Mouse (Mus musculus) intestine, postnatal 0 days (tissue): Measurements from ENCODE around the gene Rab11a. TPM values are rescaled to one million over a fixed set of nuclear protein-coding genes. Genes with fewer than 3 reads are reported as not detected.
A peak's percentile ranks its signal among the peaks of the same experiment; 100 is the strongest.

ENCODE experiments used
- ATAC-seq: fragments of 200-750 bp; cut with Nextera tagmentation; 2 replicates; pipeline ENCODE4 v1.8.0; 2017; ENCODE audit warnings: mild to moderate bottlenecking, moderate TSS enrichment, moderate library complexity
- H3K27ac ChIP-seq: fragments of 300-500 bp; sonication (generic); 2 replicates; pipeline ENCODE4 v1.5.1; 2014; ENCODE audit warnings: mild to moderate bottlenecking, low read depth, low read length, moderate library complexity
- H3K27me3 ChIP-seq: fragments of 300-500 bp; sonication (generic); replicated peaks from 2 replicates; pipeline ENCODE4 v1.6.1; 2014; ENCODE audit warnings: low read length, mixed read lengths; ENCODE audit not compliant: control insufficient read depth, insufficient read depth
- H3K36me3 ChIP-seq: fragments of 300-500 bp; sonication (generic); 2 replicates; pipeline ENCODE4 v1.6.1; 2014; ENCODE audit warnings: mild to moderate bottlenecking, moderate library complexity; ENCODE audit not compliant: control insufficient read depth, insufficient read depth
- H3K4me1 ChIP-seq: fragments of 300-500 bp; sonication (generic); replicated peaks from 2 replicates; pipeline ENCODE4 v1.6.1; 2014; ENCODE audit warnings: antibody characterized with exemption, low read length, mixed read lengths; ENCODE audit not compliant: control insufficient read depth, insufficient read depth
- H3K4me2 ChIP-seq: fragments of 300-500 bp; sonication (generic); replicated peaks from 2 replicates; pipeline ENCODE4 v1.6.1; 2014; ENCODE audit warnings: low read depth, mild to moderate bottlenecking, moderate library complexity
- H3K4me3 ChIP-seq: fragments of 300-500 bp; sonication (generic); 2 replicates; pipeline ENCODE4 v1.5.1; 2014; ENCODE audit warnings: low read depth, low read length
- H3K9ac ChIP-seq: fragments of 300-500 bp; sonication (generic); 2 replicates; pipeline ENCODE4 v1.6.1; 2014; ENCODE audit warnings: mild to moderate bottlenecking, low read depth, low read length
- H3K9me3 ChIP-seq: fragments of 300-500 bp; sonication (generic); 2 replicates; pipeline ENCODE4 v1.6.1; 2016; ENCODE audit warnings: mixed run types; ENCODE audit not compliant: control insufficient read depth
- CTCF ChIP-seq: sonication (generic); IDR thresholded peaks from 2 replicates; pipeline ENCODE4 v1.5.1; 2016; ENCODE audit warnings: low read depth, mild to moderate bottlenecking, control low read depth, antibody characterized with exemption, moderate library complexity
- WGBS: fragments of 180-500 bp; shearing (Covaris S2); extraction: QIAGEN DNeasy Blood & Tissue Kit; methylation state at CpG from one replicate; pipeline ENCODE4 v1.1.7; 2014; 5-methylcytosine and 5-hydroxymethylcytosine counted together
- polyA plus RNA-seq: library from polyadenylated mRNA; unstranded; fragments of >200 nt; fragmentation: Nextera tagmentation; extraction: Ambion mirVana; gene quantifications from 2 replicates; pipeline ENCODE4 v1.2.1, GENCODE M21; 2015

Gene Rab11a
- polyA plus RNA-seq, 1 experiment from 2014 or later, result 1,986 TPM

DNA sequence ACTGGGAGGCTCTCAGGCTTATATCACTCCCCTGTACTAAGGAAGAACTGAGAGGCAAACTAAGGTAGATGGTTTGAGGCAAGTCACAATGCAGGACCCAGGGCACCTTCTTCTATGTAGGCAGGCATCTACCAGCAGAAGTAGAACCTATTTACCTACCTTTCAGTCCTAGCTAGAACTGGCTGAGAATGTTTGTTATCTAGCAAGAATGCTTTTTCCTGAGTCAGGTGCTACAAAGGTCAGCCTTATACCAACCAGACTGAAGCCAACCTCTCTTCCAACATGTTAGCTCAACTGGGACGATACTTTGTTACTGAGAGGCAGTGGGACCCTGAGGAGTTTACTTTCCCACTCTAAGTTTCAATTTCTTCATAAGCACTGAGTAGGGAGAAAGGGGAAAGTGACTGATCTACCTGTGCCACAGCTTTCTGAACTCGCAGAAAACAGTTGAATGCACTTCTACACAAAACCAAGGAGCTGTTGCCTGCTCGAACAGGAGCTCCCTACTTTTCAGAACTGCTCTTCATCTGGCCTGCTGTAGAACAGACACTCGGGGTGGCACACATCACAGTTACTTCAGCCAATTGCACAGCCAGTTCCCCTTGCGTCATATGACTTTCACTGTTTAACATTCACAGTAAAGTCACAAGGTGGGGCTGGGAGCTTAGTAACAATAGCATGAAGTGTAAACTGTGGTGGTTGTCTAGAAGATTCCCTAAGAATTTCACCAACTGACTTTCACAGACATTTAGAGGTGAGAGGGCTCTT, 33.3 kb downstream of the Rab11a start:
- Histone ChIP-seq H3K27me3 (no peaks in the 10 kb centered on the region), H3K4me1 (peaks cover 24% of the 10 kb centered on the region), H3K4me2 (no peak overlapping the region), H3K27ac (peak overlapping the region; percentile 79; the same call in 1 of the 2 replicates), H3K36me3 (peaks cover 31% of the 10 kb centered on the region), H3K9me3 (no peaks in the 10 kb centered on the region), H3K9ac (no peak overlapping the region), H3K4me3 (no peak overlapping the region)
- no peak for TF ChIP-seq CTCF
- no peak for ATAC-seq
- 61% methylated on average over 5 of the region's 5 CpGs for WGBS

DNA sequence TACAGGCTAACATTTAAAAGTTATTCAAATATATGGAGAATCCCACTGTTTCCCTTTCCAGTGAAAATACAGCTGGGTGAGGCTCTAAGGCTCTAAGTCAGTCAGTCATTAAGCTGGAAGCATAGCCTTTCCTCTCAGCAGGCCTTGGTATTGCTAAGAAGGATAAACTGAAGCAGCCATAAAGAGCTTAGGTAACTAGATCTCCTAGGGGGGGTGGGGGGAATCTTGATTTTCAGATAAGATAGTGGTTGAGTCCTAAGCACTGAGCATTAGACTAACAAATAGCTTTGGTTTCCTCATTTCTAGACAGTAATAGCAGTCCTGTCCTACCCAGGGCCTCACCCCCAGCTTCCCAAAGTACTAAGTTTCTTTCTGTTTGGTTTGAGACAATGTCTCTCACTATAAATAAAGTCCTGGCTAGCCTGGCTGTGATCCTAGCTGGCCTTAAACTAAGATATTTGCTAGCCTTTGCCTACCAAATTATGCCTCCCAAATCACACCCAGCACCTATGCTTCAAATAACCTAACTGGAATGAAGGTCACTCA, 34.1 kb downstream of the Rab11a start:
- peaks cover 24% of the 10 kb centered on the region for H3K4me1 ChIP-seq
- no peaks in the 10 kb centered on the region for H3K9me3 ChIP-seq
- peaks cover 32% of the 10 kb centered on the region for H3K36me3 ChIP-seq
- no peak overlapping the region for H3K4me2 ChIP-seq
- H3K27me3 ChIP-seq, result no peaks in the 10 kb centered on the region
- H3K9ac ChIP-seq, result no peak overlapping the region
- no peak for TF ChIP-seq CTCF
- H3K4me3 ChIP-seq, result no peak overlapping the region
- H3K27ac ChIP-seq, result peak overlapping the region; percentile 79
- ATAC-seq, result no peak

DNA sequence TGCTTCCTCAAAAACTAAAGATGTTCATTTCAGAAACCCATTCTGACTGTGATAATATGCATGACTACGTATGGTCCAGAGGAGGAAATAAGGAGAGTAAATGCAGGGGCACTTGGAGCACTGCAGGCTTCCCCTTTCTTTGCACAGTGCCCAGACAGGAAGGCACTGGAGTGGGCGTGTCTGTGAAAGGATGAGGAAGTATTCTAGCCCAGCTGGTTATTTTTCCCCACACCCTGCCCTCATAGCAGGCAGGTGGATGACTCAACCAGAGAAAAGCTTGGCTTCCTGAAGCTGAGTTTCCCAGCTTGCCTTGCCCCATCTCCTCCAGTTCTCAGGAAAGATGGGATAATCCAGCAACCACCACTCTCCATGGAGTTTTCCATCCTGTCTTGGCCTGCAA, 34.6 kb downstream of the Rab11a start:
- 31% methylated on average over 2 of the region's 2 CpGs for WGBS
- H3K4me1 ChIP-seq, result peaks cover 24% of the 10 kb centered on the region
- H3K4me2 ChIP-seq, result no peak overlapping the region
- peak; percentile 80 for ATAC-seq
- H3K4me3 ChIP-seq, result no peak overlapping the region
- peaks cover 32% of the 10 kb centered on the region for H3K36me3 ChIP-seq
- H3K27ac ChIP-seq, result peak overlapping the region; percentile 79
- H3K27me3 ChIP-seq, result no peaks in the 10 kb centered on the region
- no peak for TF ChIP-seq CTCF
- no peaks in the 10 kb centered on the region for H3K9me3 ChIP-seq
- H3K9ac ChIP-seq, result no peak overlapping the region

DNA sequence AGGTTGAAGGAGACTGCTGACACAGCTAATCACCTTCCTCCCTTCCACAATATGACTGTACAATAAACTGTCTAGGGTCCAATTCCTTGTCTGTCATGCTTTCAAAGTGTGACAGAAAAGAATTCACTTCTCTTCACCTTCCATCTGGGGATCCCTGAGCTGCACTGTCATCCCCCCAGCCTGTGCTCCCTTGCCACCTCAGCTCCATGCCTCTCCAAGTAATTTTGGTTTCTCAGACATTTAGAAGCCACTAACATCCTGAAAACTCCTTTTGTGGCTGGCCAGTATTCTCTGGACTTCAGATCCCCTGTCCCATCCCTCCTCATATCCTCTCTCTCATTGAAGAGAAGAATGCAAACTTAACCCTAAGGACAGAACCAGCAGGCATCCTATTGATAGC, 35.2 kb downstream of the Rab11a start:
- ATAC-seq, result no peak
- Histone ChIP-seq H3K27me3 (no peaks in the 10 kb centered on the region), H3K4me3 (no peak overlapping the region), H3K36me3 (peaks cover 30% of the 10 kb centered on the region), H3K27ac (peak overlapping the region; percentile 79), H3K9me3 (no peaks in the 10 kb centered on the region), H3K9ac (no peak overlapping the region), H3K4me1 (peaks cover 24% of the 10 kb centered on the region), H3K4me2 (no peak overlapping the region)
- TF ChIP-seq CTCF, result no peak

DNA sequence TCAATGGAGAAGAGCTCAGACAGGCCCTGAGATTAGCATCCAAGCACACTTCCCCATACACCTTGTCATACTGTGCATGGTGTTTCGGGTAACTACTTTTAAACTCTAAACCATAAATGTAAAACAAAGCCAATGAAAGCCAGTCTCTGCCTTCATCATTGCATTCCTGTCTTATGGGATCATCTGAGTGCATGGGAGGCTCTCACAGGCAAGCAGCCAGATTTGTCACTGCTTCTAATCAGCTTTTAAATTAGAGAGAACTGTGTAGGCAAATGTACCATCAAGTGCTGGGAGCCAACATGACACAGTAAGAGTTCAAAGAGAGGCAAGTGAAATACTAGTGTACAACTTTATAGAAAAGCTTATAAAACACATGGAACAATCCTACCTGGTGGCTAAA, 35.9 kb downstream of the Rab11a start:
- Histone ChIP-seq H3K9ac (no peak overlapping the region), H3K4me3 (no peak overlapping the region), H3K4me2 (no peak overlapping the region), H3K36me3 (peaks cover 34% of the 10 kb centered on the region), H3K4me1 (peaks cover 24% of the 10 kb centered on the region), H3K27me3 (no peaks in the 10 kb centered on the region), H3K27ac (peak overlapping the region; percentile 67; the same call in 1 of the 2 replicates), H3K9me3 (no peaks in the 10 kb centered on the region)
- 71% methylated on average over 1 of the region's 1 CpGs for WGBS
- no peak for ATAC-seq
- TF ChIP-seq CTCF, result no peak

DNA sequence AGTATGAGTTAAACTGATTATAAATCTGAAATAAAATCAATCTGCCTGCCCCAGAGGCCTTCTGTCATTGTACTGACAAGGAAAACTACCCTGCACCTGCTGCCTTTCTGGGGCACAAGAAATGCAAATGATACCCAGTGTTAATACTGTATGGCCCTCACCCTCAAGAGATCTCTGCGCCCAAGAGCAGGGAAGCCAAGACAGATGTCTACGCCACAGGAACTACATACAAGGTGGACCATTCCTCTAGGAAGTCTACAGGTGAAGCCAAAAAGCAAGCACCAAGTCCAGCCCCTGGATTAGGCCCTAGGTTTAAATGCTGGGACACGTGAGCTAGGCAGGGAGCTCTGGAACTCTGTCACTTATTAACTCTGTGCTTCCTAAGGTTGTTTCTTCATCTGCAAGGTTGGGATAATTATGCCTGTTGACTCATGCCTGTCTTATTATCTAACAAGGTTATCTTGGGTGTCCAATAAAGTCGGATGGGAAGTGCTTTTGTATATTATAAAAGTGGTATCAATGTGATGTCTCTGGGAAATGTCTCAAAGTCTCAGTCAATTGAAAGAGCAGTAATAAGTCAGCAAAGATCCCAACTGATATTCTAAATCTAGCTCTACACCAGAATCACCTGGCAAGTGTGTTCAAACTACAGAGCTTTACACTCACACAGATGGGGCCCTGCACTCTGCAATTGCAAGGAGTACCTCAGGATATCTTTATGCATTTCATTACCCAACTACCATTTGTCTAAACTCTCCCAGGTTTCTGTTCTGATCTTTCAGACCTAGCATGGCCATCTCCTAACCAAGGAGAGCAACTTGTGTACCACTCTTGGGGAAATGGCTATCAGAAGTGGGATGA, 36.9 kb downstream of the Rab11a start:
- no peak overlapping the region for H3K4me2 ChIP-seq
- H3K9ac ChIP-seq, result no peak overlapping the region
- ATAC-seq, result peak; percentile 72
- no peak for TF ChIP-seq CTCF
- H3K9me3 ChIP-seq, result no peaks in the 10 kb centered on the region
- peaks cover 24% of the 10 kb centered on the region for H3K4me1 ChIP-seq
- H3K4me3 ChIP-seq, result no peak overlapping the region
- WGBS, result 41% methylated on average over 4 of the region's 4 CpGs
- no peaks in the 10 kb centered on the region for H3K27me3 ChIP-seq
- H3K27ac ChIP-seq, result peak overlapping the region; percentile 67
- H3K36me3 ChIP-seq, result peaks cover 29% of the 10 kb centered on the region
